Mouse (Mus musculus) limb, embryonic 12.5 days (tissue): ENCODE results near the gene Inpp4b. TPM values are rescaled to one million over a fixed set of nuclear protein-coding genes. Genes with fewer than 3 reads are reported as not detected.

ENCODE experiments used
- ATAC-seq: fragments of 200-750 bp; cut with Nextera tagmentation; 2 replicates; pipeline ENCODE4 v1.8.0; 2017; ENCODE audit warnings: low read depth, moderate TSS enrichment; ENCODE audit not compliant: insufficient number of reproducible peaks, insufficient read depth, low FRiP score, low TSS enrichment
- H3K27ac ChIP-seq: fragments of 300-500 bp; sonication (generic); 2 replicates; pipeline ENCODE4 v1.5.1; 2016; ENCODE audit warnings: mild to moderate bottlenecking, moderate library complexity
- H3K27me3 ChIP-seq: fragments of 300-500 bp; sonication (generic); 2 replicates; pipeline ENCODE4 v1.6.1; 2016; ENCODE audit warnings: mild to moderate bottlenecking, moderate library complexity
- H3K36me3 ChIP-seq: fragments of 300-500 bp; sonication (generic); 2 replicates; pipeline ENCODE4 v1.6.1; 2016; ENCODE audit warnings: mild to moderate bottlenecking, moderate library complexity
- H3K4me1 ChIP-seq: fragments of 300-500 bp; sonication (generic); replicated peaks from 2 replicates; pipeline ENCODE4 v1.6.1; 2016
- H3K4me2 ChIP-seq: fragments of 300-500 bp; sonication (generic); 2 replicates; pipeline ENCODE4 v1.6.1; 2016; ENCODE audit warnings: mild to moderate bottlenecking, moderate library complexity
- H3K4me3 ChIP-seq: fragments of 300-500 bp; sonication (generic); replicated peaks from 2 replicates; pipeline ENCODE4 v1.5.1; 2016; ENCODE audit warnings: mild to moderate bottlenecking
- H3K9ac ChIP-seq: fragments of 300-500 bp; sonication (generic); replicated peaks from 2 replicates; pipeline ENCODE4 v1.6.1; 2016; ENCODE audit warnings: mild to moderate bottlenecking, moderate library complexity
- H3K9me3 ChIP-seq: fragments of 300-500 bp; sonication (generic); 2 replicates; pipeline ENCODE4 v1.6.1; 2016; ENCODE audit warnings: mild to moderate bottlenecking, moderate library complexity
- WGBS: fragments of 180-500 bp; shearing (Covaris S2); methylation state at CpG from one replicate; pipeline ENCODE4 v1.1.7; 2016; 5-methylcytosine and 5-hydroxymethylcytosine counted together
- polyA plus RNA-seq: library from polyadenylated mRNA; unstranded; fragments of >200 nt; fragmentation: Nextera tagmentation; extraction: Ambion mirVana; gene quantifications from 2 replicates; pipeline ENCODE4 v1.2.1, GENCODE M21; 2016

Inpp4b gene
- polyA plus RNA-seq, 1 experiment from 2014 or later = 15.7 TPM

DNA sequence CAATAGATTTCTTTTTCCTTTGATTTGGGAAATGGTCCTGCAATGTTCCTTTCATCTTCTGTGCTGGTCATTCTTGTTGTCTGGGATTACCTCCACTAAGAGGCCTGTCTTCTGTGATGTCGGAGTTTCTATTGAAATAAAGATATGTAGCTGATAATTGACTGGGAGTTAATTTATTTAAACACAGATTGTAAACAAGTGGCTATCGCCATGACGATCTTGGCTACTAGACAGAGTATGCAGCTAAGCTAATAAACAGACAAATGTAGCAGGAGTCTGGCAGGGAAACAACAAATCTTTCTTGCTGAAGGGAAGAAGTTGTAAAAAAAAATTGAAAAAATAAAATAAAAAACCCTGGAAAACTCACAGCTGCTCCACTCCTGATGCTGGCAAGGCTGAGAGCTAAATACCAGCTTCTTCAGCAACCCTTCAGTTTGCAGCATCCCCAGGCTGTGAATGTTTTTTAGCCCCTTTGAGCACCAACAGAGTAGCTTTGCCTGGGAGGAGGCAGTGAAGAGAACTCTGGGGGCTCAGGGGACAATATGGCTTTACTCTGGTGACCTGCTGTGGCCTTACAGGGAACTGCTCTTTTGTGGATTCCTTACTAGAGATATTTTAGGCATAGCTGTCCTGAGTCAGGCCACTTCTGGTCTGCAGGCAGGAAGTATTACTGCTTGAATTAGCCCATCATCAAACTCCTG is 469.8 kb downstream of the Inpp4b start:
- peaks cover 24% of the 10 kb centered on the region for H3K4me1 ChIP-seq
- 11% methylated on average over 3 of the region's 3 CpGs for WGBS

DNA sequence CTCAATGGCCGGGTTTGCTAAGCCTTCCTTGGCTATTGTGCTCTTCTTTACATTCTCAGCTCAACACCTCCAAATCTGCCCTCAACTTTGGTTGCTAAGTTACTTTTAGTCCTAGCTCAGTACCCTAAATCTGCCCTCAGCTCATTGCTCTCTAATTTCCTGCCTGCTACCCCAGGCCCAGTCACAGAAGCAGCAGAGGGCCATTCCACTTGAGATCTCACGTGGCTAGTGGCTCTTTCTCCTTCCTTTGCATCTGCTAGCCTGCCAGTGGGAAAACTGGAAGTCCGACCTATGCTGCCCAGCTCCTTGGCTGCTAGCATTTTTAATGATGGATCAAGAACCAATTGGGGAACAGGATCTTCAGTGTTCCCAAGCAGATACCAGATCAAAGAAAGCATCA is 472.4 kb downstream of the Inpp4b start:
- Histone ChIP-seq H3K9ac (no peak overlapping the region), H3K4me2 (no peak overlapping the region), H3K9me3 (no peaks in the 10 kb centered on the region), H3K36me3 (no peaks in the 10 kb centered on the region), H3K4me3 (no peak overlapping the region), H3K4me1 (peaks cover 28% of the 10 kb centered on the region), H3K27me3 (no peaks in the 10 kb centered on the region), H3K27ac (peak overlapping the region; percentile 75; the same call in 1 of the 2 replicates)
- ATAC-seq = no peak
- 8% methylated on average over 3 of the region's 3 CpGs for WGBS

More for the DNA sequence above, 469.8 kb downstream of the Inpp4b start:
- ATAC-seq = no peak
- Histone ChIP-seq H3K27me3 (no peaks in the 10 kb centered on the region), H3K4me3 (no peak overlapping the region), H3K36me3 (no peaks in the 10 kb centered on the region), H3K9ac (no peak overlapping the region), H3K4me2 (no peak overlapping the region), H3K27ac (peak overlapping the region; percentile 45; the same call in 1 of the 2 replicates), H3K9me3 (no peaks in the 10 kb centered on the region)

DNA sequence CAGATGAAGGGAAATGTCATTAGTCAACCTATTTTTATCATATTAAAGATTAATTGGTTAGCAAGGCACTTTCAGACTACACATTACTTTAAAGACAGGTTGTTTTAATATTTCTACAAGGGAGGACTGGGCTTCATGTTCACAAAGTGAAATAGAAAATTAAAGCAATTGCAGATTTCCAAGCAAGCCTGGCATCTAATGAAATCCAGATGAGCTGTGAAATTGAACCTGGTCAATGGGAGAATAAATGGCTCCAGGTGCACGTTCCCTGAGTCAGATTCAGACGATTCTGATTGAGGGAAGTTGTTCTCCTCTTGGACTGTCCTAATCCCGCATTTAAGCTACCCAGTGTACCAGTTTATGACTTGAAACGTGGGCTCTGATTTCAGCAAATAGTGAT is 473.2 kb downstream of the Inpp4b start:
- Histone ChIP-seq H3K9ac (no peak overlapping the region), H3K36me3 (no peaks in the 10 kb centered on the region), H3K9me3 (no peaks in the 10 kb centered on the region), H3K4me3 (no peak overlapping the region), H3K4me2 (no peak overlapping the region), H3K27ac (no peak overlapping the region), H3K27me3 (no peaks in the 10 kb centered on the region), H3K4me1 (peaks cover 28% of the 10 kb centered on the region)
- peak; percentile 66 for ATAC-seq
- WGBS = 11% methylated on average over 4 of the region's 4 CpGs

DNA sequence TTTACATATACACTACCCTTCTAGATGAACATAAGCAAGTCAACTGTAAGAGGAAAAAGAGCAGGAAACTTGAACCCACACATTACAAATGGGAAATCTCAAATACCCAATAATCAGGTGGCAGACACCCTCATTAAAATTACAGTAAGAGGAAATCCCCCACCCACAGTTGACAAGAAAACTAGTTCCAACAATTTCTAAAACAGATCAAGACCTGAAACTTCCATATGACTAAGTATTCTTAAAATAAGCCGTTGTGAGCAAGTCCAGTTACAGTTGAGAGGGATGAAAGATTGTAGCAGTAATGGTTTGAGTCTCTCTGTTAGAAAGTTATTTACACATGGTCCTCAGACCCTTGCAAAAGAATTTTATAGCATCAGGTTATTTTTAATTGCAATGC is 480.8 kb downstream of the Inpp4b start:
- no peaks in the 10 kb centered on the region for H3K4me1 ChIP-seq
- ATAC-seq = no peak

DNA sequence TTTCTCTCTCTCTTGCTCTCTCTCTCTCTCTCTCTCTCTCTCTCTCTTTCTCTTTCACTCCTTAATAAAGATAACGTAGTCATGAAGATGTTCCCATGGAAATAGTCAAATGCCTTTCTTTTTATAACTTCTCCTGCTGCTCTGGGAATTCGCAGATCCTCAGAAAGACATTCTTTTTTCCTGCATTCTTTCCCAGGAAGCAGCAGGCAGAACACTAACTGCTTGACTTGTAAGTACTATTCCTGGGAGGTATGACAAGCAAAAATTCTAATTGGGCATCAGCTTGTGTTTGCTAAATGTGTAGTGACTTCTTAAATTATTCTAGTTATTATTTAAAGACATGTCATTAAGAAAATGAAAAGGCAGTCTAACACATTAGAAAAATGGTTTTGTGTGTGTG is 482.6 kb downstream of the Inpp4b start:
- WGBS = 58% methylated on average over 2 of the region's 2 CpGs
- H3K27me3 ChIP-seq = no peaks in the 10 kb centered on the region

More for the DNA sequence above, 480.8 kb downstream of the Inpp4b start:
- no peak overlapping the region for H3K27ac ChIP-seq
- H3K9ac ChIP-seq = no peak overlapping the region
- no peak overlapping the region for H3K4me3 ChIP-seq
- H3K27me3 ChIP-seq = no peaks in the 10 kb centered on the region
- no peaks in the 10 kb centered on the region for H3K9me3 ChIP-seq
- H3K4me2 ChIP-seq = no peak overlapping the region
- 78% methylated on average over 1 of the region's 1 CpGs for WGBS
- H3K36me3 ChIP-seq = no peaks in the 10 kb centered on the region

DNA sequence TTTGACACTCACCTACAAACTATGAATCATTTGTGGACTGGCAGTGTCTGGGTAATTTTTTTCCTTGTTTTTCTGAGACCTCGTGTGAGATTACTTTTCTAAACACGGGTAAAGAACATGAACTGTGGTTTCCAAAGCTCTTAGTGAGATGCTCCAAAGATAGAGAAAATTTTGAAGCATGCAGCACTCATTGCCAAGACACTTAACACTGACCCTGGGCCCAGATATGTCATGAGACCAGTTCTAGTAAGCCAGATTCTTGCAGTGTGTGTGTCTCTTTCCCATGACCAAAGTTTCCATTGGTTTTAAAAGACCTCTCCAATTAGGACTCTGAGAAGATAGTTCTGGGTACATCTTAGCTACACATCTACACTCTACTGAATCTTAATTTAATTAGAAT is 484.1 kb downstream of the Inpp4b start:
- WGBS = 66% methylated on average over 2 of the region's 2 CpGs
- H3K9ac ChIP-seq = no peak overlapping the region
- H3K4me3 ChIP-seq = no peak overlapping the region
- H3K27ac ChIP-seq = no peak overlapping the region
- H3K36me3 ChIP-seq = no peaks in the 10 kb centered on the region
- no peaks in the 10 kb centered on the region for H3K9me3 ChIP-seq
- no peaks in the 10 kb centered on the region for H3K27me3 ChIP-seq
- H3K4me1 ChIP-seq = no peaks in the 10 kb centered on the region
- H3K4me2 ChIP-seq = no peak overlapping the region
- no peak for ATAC-seq

More for the DNA sequence above, 482.6 kb downstream of the Inpp4b start:
- Histone ChIP-seq H3K36me3 (no peaks in the 10 kb centered on the region), H3K4me2 (no peak overlapping the region), H3K9me3 (no peaks in the 10 kb centered on the region), H3K9ac (no peak overlapping the region), H3K4me1 (no peaks in the 10 kb centered on the region), H3K27ac (no peak overlapping the region), H3K4me3 (no peak overlapping the region)
- ATAC-seq = no peak

DNA sequence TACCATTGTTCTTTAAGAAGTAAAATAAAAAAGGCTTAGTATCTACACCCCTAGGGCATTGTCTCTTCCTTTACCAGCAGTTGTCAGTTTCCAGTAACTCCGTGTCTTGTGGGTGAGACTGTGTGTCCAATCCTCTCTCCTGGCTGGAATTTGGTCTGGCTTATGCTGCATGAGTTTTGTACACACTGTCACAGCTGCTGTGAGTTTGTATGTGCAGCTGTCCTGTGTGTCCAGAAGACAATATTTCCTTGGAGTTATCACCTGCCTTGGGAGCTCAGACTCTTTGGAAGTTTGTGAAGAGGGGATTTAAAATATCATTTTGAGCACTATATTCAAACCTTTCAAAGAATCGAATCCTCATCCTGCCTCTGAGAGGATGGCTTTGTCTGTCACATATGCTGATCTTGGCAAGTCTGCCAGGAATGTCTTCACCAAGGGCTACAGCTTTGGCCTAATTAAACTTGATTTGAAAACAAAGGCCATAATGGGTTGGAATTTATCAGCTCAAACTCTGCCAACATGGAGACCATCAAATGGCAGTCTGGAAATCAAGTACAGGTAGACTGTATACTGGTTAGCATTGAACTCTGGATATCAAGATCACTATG is 485.1 kb downstream of the Inpp4b start:
- WGBS = 86% methylated on average over 2 of the region's 2 CpGs
- Histone ChIP-seq H3K4me2 (no peak overlapping the region), H3K9ac (no peak overlapping the region), H3K27me3 (no peaks in the 10 kb centered on the region), H3K4me1 (no peaks in the 10 kb centered on the region), H3K4me3 (no peak overlapping the region), H3K27ac (no peak overlapping the region), H3K36me3 (no peaks in the 10 kb centered on the region), H3K9me3 (no peaks in the 10 kb centered on the region)
- ATAC-seq = no peak

DNA sequence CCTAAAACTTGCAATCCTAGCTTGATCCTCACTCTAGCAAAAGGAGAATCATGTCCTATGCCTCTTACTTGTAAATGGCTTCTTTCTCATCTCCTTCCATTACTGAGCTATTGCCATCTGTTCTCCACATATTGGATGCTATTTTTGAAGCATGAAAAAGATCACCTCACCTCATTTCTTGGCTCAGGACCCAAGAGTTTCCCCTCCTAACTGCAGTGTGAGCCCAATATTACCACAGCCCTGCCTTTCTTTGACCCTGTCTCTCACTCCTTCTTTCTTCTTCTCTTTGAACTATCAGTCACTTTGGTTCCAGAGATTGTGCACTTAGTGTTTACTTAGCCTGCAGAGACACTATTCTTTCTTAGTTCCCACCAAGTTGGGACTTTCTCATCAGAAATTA is 489.1 kb downstream of the Inpp4b start:
- no peak for ATAC-seq
- H3K4me1 ChIP-seq = no peaks in the 10 kb centered on the region
- H3K4me3 ChIP-seq = no peak overlapping the region
- H3K4me2 ChIP-seq = no peak overlapping the region
- H3K9me3 ChIP-seq = no peaks in the 10 kb centered on the region
- no peak overlapping the region for H3K27ac ChIP-seq
- H3K9ac ChIP-seq = no peak overlapping the region
- H3K36me3 ChIP-seq = no peaks in the 10 kb centered on the region
- H3K27me3 ChIP-seq = no peaks in the 10 kb centered on the region

DNA sequence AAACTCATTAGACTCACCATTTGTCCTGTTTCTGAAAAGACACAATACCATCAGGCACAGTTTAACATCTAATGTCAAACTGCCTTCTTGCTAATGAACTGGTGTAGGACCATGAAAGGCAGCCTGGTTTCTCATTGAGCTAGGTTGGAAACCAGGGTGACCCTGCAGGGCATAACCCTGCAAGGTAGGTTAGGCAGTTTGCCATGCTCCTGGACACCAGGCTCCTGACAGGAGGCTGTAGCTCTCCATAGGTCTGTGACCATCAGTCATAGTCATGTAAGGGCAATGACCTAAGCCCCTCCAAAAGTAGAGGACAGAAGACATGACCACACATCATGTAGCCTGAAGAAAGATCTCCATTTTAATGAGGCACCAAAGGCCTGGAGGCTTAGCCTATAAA is 491.5 kb downstream of the Inpp4b start:
- Histone ChIP-seq H3K9me3 (no peaks in the 10 kb centered on the region), H3K9ac (no peak overlapping the region), H3K4me1 (no peaks in the 10 kb centered on the region), H3K27me3 (no peaks in the 10 kb centered on the region), H3K36me3 (no peaks in the 10 kb centered on the region), H3K27ac (no peak overlapping the region), H3K4me2 (no peak overlapping the region), H3K4me3 (no peak overlapping the region)
- ATAC-seq = no peak

DNA sequence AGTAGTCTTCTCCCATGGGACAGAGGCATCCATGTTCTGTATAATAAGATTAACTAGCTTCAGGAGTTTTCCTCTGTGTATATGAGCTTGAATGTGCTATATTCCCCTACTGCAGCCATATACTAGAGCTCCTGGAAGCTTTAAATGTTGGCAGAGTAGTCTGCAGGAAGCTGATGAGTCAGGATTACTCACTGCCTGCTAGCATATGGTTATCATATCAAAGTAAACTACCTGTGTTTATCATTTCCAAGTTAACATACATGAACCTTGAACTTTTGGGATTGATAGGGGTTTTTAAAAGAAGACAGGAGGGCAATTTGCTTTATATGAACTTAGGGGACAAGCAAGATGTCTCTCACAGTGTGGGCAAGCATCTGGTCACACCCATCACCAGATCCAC is 498.2 kb downstream of the Inpp4b start:
- ATAC-seq = no peak
- Histone ChIP-seq H3K9me3 (no peaks in the 10 kb centered on the region), H3K4me1 (no peaks in the 10 kb centered on the region), H3K4me2 (no peak overlapping the region), H3K9ac (no peak overlapping the region), H3K27ac (no peak overlapping the region), H3K4me3 (no peak overlapping the region), H3K36me3 (no peaks in the 10 kb centered on the region), H3K27me3 (no peaks in the 10 kb centered on the region)

DNA sequence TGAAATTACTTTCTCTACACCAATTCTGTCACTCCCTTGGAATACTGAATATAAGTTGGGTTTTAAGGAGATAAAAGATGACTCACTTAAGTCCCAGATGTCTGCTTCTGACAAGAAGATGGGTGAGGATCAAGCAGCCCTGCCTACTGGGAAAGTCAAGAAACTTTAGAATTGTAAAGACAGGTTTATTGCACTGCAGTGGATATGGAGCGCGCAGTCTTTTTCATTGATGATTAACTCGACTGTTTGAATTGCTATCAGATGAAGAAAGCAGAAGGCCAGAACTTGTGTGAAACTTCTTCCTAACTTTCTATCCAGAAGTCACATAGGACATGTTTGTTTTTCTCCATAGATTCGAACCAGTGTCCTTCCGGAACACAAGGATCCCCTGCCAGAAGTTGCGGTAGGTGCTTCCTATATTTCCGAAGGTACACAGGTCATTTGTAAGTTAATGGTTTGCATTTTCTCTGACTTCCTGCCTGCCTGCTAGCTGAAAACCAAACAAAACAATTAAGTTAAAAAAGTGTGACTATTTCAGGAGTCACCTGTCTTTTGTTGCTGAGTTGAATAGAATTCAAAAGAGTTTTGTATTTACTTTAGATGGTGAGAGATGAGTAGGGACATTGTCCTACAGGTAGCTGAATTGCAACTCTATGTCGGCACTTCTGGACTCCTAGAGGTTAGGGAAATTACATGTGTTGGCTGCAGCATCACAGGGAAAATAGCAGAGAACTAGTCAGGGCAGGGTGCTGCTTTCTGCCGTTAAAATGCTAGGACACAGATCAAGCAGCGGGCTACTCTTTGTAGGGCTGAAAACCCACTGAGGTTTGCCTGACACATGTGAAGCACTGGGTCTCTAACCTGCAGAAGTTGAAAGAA is 502.0 kb downstream of the Inpp4b start:
- ATAC-seq = no peak
- H3K4me2 ChIP-seq = no peak overlapping the region
- no peaks in the 10 kb centered on the region for H3K9me3 ChIP-seq

More for the DNA sequence above, 502.0 kb downstream of the Inpp4b start:
- no peak overlapping the region for H3K27ac ChIP-seq
- H3K27me3 ChIP-seq = no peaks in the 10 kb centered on the region
- H3K36me3 ChIP-seq = no peaks in the 10 kb centered on the region
- H3K9ac ChIP-seq = no peak overlapping the region
- H3K4me3 ChIP-seq = no peak overlapping the region
- no peaks in the 10 kb centered on the region for H3K4me1 ChIP-seq
- WGBS = 81% methylated on average over 10 of the region's 10 CpGs
